Mouse (Mus musculus) kidney, embryonic 14.5 days (tissue): Measurements from ENCODE around the gene Ly6g5c. TPM values are rescaled to one million over a fixed set of nuclear protein-coding genes. Genes with fewer than 3 reads are reported as not detected.

Experiments used
- ATAC-seq: fragments of 200-750 bp; cut with Nextera tagmentation; 2 replicates; pipeline ENCODE4 v1.8.0; 2017; ENCODE audit warnings: moderate number of reproducible peaks, mild to moderate bottlenecking, moderate TSS enrichment, moderate library complexity; ENCODE audit not compliant: low FRiP score, low TSS enrichment
- H3K27ac ChIP-seq: fragments of 300-500 bp; sonication (generic); 2 replicates; pipeline ENCODE4 v1.5.1; 2014; ENCODE audit warnings: low read depth, mild to moderate bottlenecking, low read length, moderate library complexity, mixed read lengths
- H3K27me3 ChIP-seq: fragments of 300-500 bp; sonication (generic); 2 replicates; pipeline ENCODE4 v1.6.1; 2014; ENCODE audit warnings: mild to moderate bottlenecking, low read length; ENCODE audit not compliant: control insufficient read depth, insufficient read depth
- H3K36me3 ChIP-seq: fragments of 300-500 bp; sonication (generic); 2 replicates; pipeline ENCODE4 v1.6.1; 2014; ENCODE audit warnings: low read length, mixed read lengths; ENCODE audit not compliant: control insufficient read depth, insufficient read depth
- H3K4me1 ChIP-seq: fragments of 300-500 bp; sonication (generic); 2 replicates; pipeline ENCODE4 v1.6.1; 2014; ENCODE audit warnings: low read length, mixed read lengths; ENCODE audit not compliant: control insufficient read depth, insufficient read depth
- H3K4me2 ChIP-seq: fragments of 300-500 bp; sonication (generic); replicated peaks from 2 replicates; pipeline ENCODE4 v1.6.1; 2014; ENCODE audit warnings: low read depth, mild to moderate bottlenecking, low read length
- H3K4me3 ChIP-seq: fragments of 300-500 bp; sonication (generic); 2 replicates; pipeline ENCODE4 v1.5.1; 2014; ENCODE audit warnings: mild to moderate bottlenecking, low read length
- H3K9ac ChIP-seq: fragments of 300-500 bp; sonication (generic); 2 replicates; pipeline ENCODE4 v1.6.1; 2014; ENCODE audit warnings: low read depth, mild to moderate bottlenecking, low read length, moderate library complexity
- H3K9me3 ChIP-seq: fragments of 300-500 bp; sonication (generic); 2 replicates; pipeline ENCODE4 v1.6.1; 2016; ENCODE audit warnings: low read length; ENCODE audit not compliant: control insufficient read depth
- WGBS: fragments of 180-500 bp; shearing (Covaris S2); extraction: QIAGEN DNeasy Blood & Tissue Kit; methylation state at CpG from one replicate; pipeline ENCODE4 v1.1.7; 2014; 5-methylcytosine and 5-hydroxymethylcytosine counted together
- polyA plus RNA-seq: library from polyadenylated mRNA; unstranded; fragments of >200 nt; fragmentation: Nextera tagmentation; extraction: Ambion mirVana; gene quantifications from 2 replicates; pipeline ENCODE4 v1.2.1, GENCODE M21; 2014

Gene Ly6g5c
- polyA plus RNA-seq = not detected in 2 replicates

DNA sequence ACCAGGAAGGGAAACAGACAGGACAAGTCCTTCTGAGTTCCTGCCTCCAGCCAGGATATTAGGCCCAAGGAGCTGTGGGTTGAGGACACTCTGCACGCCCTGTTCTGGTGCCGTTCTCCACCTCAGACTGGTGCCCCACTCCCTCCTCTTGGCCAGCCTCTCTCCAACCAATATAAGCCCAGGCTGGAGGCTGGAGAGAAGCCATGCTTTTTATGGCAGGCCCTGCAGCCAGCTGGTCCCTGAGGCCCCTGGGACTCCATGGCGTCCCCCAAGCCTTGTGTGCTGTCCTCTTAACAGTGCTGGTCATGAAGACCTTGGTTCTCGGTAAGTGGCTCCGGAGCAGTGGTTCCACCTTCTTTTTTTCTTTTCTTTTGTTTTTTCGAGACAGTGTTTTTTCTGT, at the start of gene Ly6g5c:
Ly6g5c (plus strand) TSS at position 183 of the 400 bp plus-strand sequence.
- Histone ChIP-seq H3K27me3 (no peaks in the 10 kb centered on the region), H3K9me3 (no peaks in the 10 kb centered on the region), H3K4me2 (no peak within 1 kb of the TSS), H3K36me3 (peaks cover 7% of the 10 kb centered on the region), H3K9ac (no peak within 1 kb of the TSS), H3K27ac (no peak within 1 kb of the TSS), H3K4me3 (no peak within 1 kb of the TSS), H3K4me1 (peaks cover 4% of the 10 kb centered on the region; the same call in 1 of the 2 replicates)
- WGBS = 76% methylated on average over 6 of the region's 6 CpGs
- ATAC-seq = no peak

- Histone ChIP-seq H3K4me1 (peaks cover 19% of the 10 kb centered on the region), H3K36me3 (peaks cover 75% of the 10 kb centered on the region), H3K27ac (peak overlapping the region; percentile 96), H3K9ac (peak overlapping the region; percentile 90; the same call in 1 of the 2 replicates), H3K4me2 (peak overlapping the region; percentile 88; the same call in 1 of the 2 replicates), H3K9me3 (no peaks in the 10 kb centered on the region), H3K4me3 (peak overlapping the region; percentile 85), H3K27me3 (no peaks in the 10 kb centered on the region)
- 61% methylated on average over 9 of the region's 9 CpGs for WGBS
- 0 out of 2 replicates have a peak, but pooled peaks have one; percentile 1 for ATAC-seq
These were observed 49.8 kb upstream of the Ly6g5c start for GRCm38 (mm10) chr17:35058316-35058715.

DNA sequence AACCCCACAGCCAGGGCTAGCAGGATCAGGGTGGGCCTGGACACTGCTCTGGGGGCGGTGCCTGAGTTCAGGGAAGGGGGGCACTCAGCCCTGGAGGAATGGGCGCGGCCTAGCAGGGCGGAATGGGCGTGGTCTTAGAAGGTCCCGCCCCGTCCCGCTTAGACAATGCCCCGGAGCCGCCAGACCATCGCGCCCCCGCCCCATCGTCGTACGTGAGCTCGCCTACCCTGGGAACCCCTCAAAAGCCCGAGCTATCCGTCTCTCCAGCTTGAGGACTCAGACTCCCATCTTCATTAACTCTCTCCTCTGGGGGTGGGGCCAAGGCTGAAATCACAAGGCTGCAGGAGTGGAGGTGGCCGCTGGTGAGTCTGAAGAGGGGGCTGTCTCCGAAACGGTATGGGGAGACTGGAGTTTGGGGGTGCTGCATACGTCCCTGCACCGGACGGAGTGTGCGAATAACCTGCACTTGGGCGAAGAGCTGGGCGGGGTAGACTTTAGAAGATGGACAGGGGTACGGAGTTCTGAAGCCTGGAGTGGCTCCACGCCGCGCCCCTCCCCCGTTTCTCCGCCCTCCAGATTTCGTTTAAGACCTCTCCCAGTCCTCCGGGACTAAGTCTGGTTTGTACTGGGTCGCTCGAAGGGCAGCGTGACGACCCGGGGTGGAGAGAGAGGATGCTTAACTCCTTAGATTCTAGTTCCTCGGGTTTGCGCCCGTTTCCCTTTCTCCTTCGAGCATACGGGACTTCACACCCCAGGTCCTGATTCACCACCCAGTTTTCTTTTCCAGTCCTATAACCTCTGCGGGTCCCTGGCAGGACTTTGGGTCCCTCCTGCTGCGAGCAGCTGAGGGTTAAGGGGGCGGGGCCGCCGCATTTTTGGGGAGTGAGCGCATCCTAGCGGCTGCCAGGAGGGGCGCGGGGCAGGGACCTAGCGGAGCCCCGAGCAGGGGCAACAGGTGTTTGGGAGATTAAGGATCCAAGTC, 48.9 kb upstream of the Ly6g5c start, which contains the start of gene Ddah2:
Ddah2 (plus strand) TSS at position 125 of the 982 bp plus-strand sequence.
- Histone ChIP-seq H3K27me3 (no peaks in the 10 kb centered on the region), H3K4me3 (peak within 1 kb of the TSS; percentile 85), H3K36me3 (peaks cover 67% of the 10 kb centered on the region), H3K4me1 (peaks cover 23% of the 10 kb centered on the region), H3K4me2 (peak within 1 kb of the TSS; percentile 88), H3K9me3 (no peaks in the 10 kb centered on the region), H3K27ac (peak within 1 kb of the TSS; percentile 96), H3K9ac (peak within 1 kb of the TSS; percentile 90)
- WGBS = under 1% methylated on average over 57 of the region's 57 CpGs
- peak; percentile 92 for ATAC-seq

DNA sequence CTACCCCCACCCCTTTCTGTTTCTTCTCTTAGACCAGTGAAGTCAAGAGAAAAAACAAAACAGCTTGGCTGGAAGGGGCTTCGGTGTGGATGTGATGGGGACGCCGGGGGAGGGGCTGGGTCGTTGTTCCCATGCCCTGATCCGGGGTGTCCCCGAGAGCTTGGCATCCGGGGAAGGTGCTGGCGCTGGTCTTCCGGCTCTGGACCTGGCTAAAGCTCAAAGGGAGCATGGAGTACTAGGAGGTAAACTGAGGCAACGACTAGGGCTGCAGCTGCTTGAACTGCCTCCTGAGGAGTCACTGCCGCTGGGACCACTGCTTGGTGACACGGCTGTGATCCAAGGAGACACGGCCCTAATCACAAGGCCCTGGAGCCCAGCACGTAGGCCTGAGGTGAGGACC, 48.0 kb upstream of the Ly6g5c start:
- WGBS = 32% methylated on average over 14 of the region's 14 CpGs
- Histone ChIP-seq H3K4me3 (peak overlapping the region; percentile 85), H3K4me2 (peak overlapping the region; percentile 88), H3K27ac (peak overlapping the region; percentile 5; the same call in 1 of the 2 replicates), H3K27me3 (no peaks in the 10 kb centered on the region), H3K9me3 (no peaks in the 10 kb centered on the region), H3K4me1 (peaks cover 31% of the 10 kb centered on the region), H3K36me3 (peaks cover 60% of the 10 kb centered on the region), H3K9ac (peak overlapping the region; percentile 90)
- no peak for ATAC-seq

GRCm38 (mm10) chr17:35060737-35061297, 47.3 kb upstream of the Ly6g5c start:
- no peak for ATAC-seq
- 51% methylated on average over 22 of the region's 22 CpGs for WGBS
- Histone ChIP-seq H3K4me2 (peak overlapping the region; percentile 88), H3K9me3 (no peaks in the 10 kb centered on the region), H3K9ac (0 out of 2 replicates have a peak overlapping the region, but pooled peaks have one; percentile 90), H3K27ac (no peak overlapping the region), H3K27me3 (no peaks in the 10 kb centered on the region), H3K36me3 (peaks cover 54% of the 10 kb centered on the region), H3K4me3 (peak overlapping the region; percentile 85; the same call in 1 of the 2 replicates), H3K4me1 (peaks cover 38% of the 10 kb centered on the region)

DNA sequence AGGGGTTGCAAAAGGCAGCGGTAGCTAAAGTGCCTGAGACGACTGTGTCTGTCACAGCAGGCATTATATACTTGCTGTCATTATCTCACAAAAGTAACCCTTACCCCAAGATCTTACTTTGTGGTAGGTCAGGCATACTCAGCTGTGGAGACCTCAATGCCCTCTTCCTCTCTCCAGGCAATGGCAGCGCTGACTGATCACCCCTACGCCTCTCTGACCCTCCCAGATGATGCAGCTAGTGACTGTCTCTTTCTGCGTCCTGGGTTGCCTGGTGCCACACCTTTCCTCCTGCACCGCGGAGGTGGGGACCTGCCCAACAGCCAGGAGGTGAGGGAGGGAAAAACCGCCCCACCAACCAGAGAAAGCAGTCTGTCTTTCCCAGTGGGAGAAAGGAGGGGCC, 46.8 kb upstream of the Ly6g5c start:
- H3K27ac ChIP-seq = no peak overlapping the region
- no peak overlapping the region for H3K4me2 ChIP-seq
- H3K9ac ChIP-seq = no peak overlapping the region
- H3K4me3 ChIP-seq = peak overlapping the region; percentile 2; the same call in 1 of the 2 replicates
- no peaks in the 10 kb centered on the region; the same call in 1 of the 2 replicates for H3K27me3 ChIP-seq
- H3K4me1 ChIP-seq = peaks cover 39% of the 10 kb centered on the region
- no peaks in the 10 kb centered on the region for H3K9me3 ChIP-seq
- H3K36me3 ChIP-seq = peaks cover 49% of the 10 kb centered on the region
- ATAC-seq = no peak
- 72% methylated on average over 8 of the region's 8 CpGs for WGBS

GRCm38 (mm10) chr17:35063466-35063865, 44.6 kb upstream of the Ly6g5c start:
- H3K36me3 ChIP-seq = peaks cover 32% of the 10 kb centered on the region
- no peak for ATAC-seq
- no peak overlapping the region for H3K27ac ChIP-seq
- H3K27me3 ChIP-seq = no peaks in the 10 kb centered on the region; the same call in 1 of the 2 replicates
- H3K4me1 ChIP-seq = peaks cover 37% of the 10 kb centered on the region
- no peaks in the 10 kb centered on the region for H3K9me3 ChIP-seq
- H3K4me2 ChIP-seq = no peak overlapping the region
- 78% methylated on average over 3 of the region's 3 CpGs for WGBS
- no peak overlapping the region for H3K4me3 ChIP-seq
- H3K9ac ChIP-seq = no peak overlapping the region

DNA sequence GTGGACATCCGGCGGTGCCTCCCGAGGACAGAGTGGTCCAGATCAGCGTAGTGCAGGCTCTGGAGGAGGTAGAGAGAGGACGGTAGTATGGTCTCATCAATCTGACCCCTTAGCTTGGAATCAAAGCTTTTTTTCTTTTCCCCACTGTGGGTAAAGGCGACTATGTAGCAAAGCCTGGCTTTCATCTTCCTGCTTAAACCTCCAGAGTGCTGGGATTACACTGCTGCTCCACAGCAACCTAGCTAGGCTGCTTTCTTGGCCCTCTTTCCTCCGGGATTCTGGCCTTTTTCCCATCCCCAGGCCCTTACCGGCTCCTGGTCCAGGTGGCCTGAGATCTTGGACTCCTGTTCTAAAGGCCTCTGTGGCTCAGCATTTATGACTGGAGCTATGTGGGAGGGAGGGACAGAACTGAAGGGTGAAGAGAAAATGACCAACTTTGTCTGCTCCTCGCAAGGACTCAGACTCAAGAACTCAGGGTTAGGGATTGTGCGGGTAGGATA, 43.7 kb upstream of the Ly6g5c start:
- Histone ChIP-seq H3K27me3 (no peaks in the 10 kb centered on the region; the same call in 1 of the 2 replicates), H3K27ac (peak overlapping the region; percentile 15; the same call in 1 of the 2 replicates), H3K9ac (no peak overlapping the region; the same call in 1 of the 2 replicates), H3K4me1 (peaks cover 35% of the 10 kb centered on the region), H3K4me3 (peak overlapping the region; percentile 35), H3K9me3 (no peaks in the 10 kb centered on the region), H3K36me3 (peaks cover 32% of the 10 kb centered on the region), H3K4me2 (peak overlapping the region; percentile 71)
- WGBS = 33% methylated on average over 10 of the region's 10 CpGs
- ATAC-seq = no peak
